Mouse (Mus musculus) heart, postnatal 4 days (tissue): ENCODE measurements at regions not wholly inside any gene's neighbourhood (a gene's known extent, or its start where the extent isn't known, plus 50 kb on each side); places are given as distances from the start of the nearest gene placed in this dataset.

Source experiments
- DNase-seq: peaks from one replicate; pipeline ENCODE4 v3.0.0; 2021

DNA sequence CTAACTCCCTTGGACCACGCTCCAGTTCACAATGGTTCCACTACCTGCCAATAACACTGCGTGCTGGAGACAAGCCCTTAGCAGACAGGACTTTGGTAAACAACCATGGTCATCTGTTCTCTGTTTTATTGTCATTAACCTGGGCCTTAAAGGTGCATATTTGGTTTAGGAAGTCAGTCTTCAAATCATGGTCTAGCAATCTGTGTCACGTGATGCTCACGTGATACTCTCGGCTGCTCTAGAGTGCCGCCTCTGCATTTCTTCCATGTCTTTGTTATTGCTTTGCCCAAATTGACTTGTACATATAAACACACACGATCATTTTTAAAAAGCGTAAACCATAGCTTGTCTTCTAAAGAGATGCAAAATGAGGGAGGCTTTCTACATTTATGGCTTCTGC, 139.8 kb upstream of the 4930535I16Rik start:
- no peak for DNase-seq

DNA sequence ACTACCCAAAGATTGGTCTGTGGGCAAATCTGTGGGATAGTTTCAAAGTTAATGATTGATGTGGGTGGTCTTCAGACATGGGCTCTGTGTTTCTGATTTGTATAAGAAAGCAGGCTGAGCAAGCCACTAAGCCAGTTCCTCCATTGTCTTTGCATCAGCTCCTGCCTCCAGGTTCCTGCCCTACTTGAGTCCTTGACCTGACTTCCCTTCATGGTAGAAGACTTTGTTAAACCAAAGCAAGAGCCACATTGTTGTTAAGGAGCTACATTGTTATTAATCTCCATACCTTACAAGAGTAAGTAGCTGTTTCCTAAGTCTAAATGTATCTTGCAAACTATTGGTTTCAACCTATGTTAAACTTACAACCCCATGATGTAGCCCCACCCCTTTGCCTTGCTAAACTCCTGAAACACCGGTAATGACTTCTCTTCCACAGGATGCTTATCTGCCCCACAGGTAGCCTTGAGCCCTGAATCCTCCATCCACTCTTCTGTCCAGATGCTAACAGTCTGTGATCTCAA, 136.5 kb upstream of the 4930535I16Rik start:
- DNase-seq: no peak

DNA sequence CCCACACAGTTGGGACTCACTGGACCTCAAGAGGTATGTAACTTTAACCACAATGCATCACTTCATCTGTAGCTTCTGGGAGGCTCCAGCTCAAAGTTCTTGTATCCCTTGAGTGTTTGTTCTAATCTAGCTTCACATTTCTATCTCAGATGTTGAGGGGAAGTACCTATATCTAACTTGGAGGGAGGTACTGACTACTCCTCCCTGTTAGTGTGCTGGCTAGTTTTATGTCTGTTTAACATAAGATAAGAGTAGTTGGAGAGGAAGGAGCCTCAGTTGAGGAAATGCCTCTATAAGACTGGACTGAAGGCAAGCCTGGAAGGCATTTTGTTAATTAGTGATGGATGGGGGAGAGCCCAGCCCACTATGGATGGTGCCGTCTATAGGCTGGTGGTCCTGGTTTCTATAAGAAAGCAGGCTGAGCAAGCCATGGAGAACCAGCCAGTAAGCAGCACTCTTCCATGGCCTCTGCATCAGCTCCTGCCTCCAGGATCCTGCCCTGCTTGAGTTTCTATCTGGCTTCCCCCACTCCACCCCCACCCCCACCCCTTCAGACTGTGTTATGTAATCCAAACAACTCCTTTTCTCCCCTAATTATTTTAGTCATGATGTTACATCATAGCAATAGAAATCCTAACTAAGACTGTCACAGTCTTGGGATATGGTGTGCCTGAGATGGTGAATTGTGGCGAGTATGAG, 135.7 kb upstream of the 4930535I16Rik start:
- DNase-seq: no peak

DNA sequence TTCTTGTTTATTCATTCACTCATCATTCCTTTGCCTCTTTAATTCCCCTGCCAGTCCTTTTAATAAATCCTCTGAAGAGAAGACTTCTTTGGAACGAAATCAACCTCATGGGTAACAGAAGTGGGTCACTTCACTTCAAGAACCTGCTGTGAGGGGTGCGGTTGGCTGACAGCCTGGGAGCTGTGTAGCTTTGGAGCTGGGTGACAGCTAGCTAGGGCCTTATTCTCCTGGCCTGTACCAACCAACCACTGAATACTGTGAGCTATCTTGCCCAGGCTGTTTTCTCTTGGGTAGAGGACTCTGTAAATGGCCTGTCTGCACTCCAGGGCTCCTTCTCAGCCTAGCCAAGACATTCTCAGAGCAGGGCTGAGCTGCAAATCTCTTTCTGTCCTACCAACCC, 134.6 kb upstream of the 4930535I16Rik start:
- no peak for DNase-seq

DNA sequence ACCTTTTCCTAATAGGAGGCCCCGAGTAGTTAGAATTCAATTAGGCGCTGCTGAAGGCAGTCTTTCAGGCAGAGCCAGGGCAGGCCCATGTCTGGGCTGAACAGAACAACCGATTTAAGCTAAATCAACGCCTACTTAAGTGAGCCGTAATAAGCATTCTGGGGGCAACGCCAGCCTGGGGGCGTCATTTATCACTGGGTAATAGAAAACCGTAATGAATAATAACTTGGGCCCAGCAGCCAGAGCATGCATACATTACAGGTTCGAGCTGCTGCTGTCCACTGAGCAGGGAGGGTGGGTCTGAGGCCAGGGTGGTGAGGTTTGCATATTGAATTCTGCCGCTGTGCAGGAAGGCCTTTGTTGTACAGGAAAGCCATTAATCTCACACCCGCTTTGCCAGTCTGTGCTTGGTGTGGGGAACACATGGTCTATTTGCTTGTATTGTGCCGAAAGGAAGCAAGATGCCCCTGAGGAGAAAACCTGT, 130.6 kb upstream of the 4930535I16Rik start:
- no peak for DNase-seq

DNA sequence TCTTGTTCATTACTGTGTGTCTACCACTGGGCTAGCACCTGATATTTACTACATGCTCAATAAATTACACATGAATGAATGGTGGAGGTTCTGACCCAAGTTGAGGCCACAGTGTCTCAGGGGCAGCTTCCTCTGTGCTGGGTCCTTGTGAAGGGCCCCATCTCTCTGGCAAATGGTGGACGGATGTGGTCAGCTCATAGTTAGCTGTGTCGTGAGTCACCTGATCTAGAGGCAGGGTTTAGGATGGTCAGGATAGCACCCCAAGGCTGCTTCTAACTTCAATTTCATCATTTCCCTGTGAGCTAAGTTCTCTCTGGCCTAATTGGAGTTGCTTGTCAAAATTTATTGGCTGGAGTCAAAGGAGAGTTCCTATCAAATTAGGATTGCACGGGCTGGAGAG, 130.1 kb upstream of the 4930535I16Rik start:
- no peak for DNase-seq

DNA sequence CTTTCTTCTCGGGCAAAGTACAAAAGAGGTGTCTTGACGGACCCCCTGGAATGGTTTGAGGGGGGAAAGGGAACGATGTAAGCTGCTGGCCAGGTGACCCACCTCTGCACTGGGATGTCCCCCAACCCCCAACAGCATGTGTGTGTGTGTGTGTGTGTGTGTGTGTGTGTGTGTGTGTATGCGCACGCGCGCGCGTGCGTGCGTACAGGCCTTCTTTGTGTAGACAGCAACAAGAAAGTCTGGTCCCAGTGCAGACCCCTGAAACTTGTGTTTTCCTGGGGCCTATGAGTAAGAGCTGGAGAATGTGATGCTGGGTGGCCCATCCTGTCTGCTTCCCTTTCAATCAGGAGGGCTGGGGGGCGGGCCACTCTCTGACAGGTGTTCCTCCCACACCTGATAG, 118.7 kb upstream of the 4930535I16Rik start:
- no peak for DNase-seq

DNA sequence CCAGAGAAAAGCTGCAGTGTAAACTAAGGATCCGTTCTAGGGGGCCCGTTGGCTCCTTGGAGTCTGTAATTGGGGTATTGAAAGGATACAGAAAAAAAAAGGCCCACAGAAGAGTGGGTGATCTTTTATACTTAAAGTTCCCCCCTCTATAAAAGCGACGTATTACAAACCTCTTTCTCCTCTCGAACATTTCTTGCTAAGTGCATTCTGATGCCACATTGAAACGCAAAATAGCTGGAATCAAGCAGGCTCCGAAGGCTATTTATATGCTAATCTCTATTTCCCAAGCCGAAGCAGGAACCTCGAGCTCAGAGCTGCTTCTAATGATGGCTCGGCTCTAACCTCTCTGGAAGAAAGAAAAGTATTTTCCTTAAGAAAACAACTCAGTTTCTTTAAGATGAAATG, 117.8 kb upstream of the 4930535I16Rik start:
- DNase-seq: no peak

DNA sequence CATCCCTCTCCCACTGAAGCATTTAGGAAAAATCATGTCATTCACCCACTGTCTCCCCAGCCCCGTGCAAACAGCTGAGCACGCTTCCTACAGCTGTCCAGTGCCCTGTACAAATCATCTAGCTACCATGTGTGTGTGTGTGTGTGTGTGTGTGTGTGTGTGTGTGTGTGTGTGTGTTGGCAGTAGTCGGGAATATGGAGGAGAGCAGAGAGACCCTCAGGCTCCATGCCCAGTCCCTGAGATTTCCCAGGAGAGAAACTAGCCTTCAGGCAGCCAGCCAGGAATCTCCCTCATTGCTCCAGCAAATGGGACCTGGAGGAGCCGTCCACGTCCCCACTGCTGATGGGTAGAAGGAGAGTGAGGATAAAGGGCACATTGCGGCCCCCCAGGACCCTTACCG, 117.4 kb upstream of the 4930535I16Rik start:
- DNase-seq: peak; percentile 75

DNA sequence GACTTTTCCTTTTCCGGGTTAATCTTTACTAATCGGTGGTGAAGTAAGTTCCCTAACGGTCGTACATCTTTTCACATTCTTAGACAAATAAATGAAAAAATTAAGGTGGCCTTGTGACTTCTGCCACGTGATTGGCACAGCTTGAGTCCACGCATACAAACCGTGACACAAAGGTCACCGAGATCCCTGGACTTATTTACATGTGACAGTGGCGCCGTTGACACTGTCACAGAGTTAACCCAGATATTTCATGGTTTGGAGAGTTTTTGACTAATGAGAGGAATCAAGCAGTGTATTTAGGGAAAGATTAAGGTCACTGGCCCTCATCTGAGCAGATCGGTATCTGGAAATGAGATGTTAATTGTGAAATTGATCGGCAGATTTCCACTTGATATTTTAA, 110.2 kb upstream of the 4930535I16Rik start:
- DNase-seq: no peak

DNA sequence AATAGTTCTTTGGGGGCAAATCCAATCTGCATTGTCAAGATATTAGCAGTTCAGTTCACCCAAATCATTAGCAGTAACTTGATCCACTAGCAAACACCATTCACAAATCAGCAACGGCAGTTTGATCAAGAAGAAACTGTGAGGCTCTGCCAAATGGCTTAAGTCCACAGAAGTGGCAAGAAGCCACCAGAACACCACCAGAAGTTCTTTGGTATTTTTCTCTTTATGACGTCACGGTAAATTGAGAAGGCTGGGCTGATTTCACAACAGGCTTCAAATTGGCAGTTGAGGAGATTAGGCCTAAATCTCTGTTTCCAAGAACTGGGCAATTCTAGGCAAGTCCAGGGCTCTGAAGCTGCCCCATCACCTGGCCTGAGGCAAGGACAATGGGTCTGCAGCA, 98.6 kb upstream of the 4930535I16Rik start:
- DNase-seq: no peak

DNA sequence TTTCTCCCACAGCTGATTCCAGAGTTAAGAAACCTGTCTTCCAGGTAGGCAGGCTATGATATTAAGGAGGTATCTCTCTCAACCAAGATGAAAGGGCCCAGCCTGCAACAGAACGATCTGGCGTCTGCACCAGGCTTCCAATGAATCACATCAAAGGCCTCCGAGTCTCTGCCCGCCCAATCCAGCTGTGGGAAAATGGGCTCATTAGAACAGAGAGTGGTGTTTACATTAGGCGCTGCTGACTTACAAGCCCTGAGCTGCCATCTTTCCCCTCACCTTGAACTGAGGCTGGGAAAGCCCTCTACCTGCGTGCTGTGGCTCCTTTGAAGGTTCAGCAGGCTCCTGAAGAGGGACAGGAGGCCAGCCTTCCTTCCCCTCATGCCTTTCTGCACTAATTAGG, 97.5 kb upstream of the 4930535I16Rik start:
- DNase-seq: no peak

DNA sequence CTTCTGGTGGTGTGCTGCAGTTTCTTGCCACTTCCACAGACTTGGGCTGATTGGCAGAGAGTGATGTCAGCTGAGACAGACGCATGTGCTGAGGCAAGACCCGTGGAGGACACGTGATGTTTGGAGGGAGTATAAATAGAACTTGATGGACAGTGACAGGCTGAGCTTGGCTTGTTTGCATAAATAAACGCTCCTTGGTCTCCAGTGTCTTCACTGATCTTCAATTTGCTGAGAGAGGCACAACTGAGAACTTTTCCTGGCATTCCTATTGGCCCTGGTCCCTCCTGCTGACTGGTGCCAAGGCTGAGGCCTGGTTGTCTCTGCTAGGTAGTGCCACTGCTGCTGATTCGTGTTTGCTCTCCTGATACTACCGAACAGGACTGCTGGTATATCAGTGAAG, 94.6 kb upstream of the 4930535I16Rik start:
- DNase-seq: no peak

DNA sequence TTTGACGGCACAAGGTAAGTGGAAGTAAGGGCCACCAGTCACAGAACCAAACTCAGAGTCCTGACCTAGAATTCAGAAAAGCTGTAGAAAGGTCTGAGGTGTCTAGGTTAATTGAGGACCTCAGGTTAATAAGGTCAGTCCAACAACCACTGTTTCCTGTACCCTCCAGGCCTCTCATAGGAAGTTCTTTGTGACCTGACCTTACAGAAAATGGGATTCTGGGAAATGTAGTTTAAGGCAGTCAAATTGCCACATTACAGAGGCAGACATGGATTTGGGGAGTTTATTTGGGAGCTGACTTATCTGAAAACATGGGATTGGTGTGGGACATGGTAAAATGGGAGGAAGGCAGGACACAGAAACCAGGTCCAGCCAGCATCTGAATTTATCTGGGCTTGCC, 90.9 kb upstream of the 4930535I16Rik start:
- DNase-seq: no peak

DNA sequence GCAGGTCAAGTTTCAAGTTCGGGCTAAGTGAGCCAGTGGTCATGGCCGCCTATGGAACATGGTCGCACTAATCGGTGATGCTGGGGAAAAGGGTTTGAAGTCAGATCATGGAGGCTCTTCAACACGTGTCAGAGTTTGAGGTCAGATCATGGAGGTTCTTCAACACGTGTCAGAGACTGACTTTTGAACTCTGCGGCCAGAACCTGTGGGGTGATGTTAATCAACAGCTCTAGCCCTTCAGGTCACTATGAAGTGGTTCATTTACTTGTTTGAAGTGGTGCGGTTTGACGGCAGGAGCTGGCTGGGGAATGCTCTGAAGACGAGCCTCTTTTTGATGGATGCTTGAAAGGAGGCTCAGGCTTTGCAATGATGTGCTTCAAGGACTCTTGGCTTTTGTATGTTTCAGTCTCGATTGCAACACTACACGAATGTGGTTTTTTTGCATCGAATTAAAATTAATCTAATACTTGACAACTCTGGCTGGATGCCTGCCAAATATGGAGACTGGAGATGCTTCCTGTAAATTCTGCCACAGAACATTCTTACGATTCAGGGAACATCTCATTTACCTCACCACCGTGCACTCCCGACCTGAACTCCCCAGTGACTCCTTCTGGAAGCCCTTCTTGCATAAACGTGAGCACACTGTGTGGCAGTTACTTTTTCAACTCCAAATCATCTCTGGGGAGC, 87.9 kb upstream of the 4930535I16Rik start:
- DNase-seq: no peak

DNA sequence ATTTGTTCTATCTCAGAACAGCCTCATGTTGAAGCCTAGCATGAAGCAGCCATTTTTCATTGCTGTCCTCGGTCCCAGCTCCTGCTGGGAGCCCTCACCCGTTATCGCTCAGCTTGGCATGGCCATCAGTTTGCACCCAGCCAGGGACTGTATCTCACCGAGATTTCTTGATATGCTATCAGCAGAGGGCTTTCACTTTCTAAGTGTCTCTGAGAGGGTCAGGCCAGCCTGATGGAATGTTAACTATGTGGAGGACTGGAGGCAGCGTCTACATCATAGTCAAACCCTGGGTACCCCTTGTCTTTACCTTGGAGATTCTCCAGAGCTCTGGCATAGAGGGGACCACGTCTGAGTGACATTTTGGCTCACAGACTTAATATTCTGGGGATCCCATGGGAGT, 84.9 kb upstream of the 4930535I16Rik start:
- no peak for DNase-seq

DNA sequence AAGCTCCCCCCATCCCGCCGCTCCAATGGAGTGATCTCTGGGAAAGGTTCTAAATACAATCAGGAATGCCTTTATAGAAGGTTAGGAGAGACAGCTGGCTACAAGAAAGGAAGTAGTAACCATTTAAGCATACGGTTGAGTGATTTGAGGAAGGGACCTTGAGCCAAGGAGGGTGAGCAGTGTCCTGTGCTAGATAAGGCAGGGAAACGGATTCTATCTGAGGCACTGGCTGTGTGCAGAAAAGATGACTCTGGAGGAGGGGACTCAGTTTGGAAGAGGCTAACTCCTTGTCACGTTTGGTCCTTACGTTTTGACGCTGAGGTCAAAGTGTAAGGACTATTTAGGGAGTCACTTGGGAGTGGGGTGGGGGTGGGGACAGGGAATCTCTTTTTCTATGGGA, 84.3 kb upstream of the 4930535I16Rik start:
- DNase-seq: no peak

DNA sequence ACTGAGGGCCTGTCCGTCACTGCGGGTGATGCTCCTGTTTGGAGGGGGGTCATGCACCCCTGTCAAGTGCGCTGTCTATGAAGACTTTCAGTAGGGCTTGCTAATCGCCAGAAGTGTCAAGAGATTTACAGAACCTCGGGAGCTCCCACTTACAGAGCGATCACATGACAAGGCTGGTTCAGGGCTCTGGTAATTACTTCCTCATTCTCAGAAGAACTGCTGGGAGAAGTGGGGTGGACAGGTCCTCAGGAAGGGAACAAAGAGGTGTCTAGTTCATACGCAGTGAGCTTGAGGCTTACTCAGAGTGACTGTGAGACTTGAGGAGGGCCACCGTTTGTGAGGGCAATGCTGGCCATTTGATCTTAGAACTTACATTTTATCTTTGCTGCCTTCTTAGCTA, 78.0 kb upstream of the 4930535I16Rik start:
- no peak for DNase-seq

DNA sequence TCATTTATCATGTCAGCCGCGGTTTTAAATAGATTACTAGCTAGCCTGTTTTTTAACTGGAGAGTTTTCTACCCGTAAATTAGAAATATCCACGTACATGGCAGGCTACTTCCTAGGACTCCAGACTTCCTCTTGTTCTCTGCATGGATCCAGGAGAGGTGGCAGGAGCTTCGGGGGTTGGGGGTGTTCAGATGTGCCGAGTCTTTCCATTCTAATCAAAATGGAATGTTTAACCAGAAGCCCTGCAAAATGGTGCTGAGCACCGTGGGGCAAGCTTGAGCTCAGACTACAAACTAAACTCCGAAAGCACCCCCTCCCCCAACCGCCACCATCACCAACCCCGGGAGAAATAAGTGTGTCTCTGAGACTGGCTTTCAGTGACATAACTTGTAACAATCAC, 73.4 kb upstream of the 4930535I16Rik start:
- no peak for DNase-seq

DNA sequence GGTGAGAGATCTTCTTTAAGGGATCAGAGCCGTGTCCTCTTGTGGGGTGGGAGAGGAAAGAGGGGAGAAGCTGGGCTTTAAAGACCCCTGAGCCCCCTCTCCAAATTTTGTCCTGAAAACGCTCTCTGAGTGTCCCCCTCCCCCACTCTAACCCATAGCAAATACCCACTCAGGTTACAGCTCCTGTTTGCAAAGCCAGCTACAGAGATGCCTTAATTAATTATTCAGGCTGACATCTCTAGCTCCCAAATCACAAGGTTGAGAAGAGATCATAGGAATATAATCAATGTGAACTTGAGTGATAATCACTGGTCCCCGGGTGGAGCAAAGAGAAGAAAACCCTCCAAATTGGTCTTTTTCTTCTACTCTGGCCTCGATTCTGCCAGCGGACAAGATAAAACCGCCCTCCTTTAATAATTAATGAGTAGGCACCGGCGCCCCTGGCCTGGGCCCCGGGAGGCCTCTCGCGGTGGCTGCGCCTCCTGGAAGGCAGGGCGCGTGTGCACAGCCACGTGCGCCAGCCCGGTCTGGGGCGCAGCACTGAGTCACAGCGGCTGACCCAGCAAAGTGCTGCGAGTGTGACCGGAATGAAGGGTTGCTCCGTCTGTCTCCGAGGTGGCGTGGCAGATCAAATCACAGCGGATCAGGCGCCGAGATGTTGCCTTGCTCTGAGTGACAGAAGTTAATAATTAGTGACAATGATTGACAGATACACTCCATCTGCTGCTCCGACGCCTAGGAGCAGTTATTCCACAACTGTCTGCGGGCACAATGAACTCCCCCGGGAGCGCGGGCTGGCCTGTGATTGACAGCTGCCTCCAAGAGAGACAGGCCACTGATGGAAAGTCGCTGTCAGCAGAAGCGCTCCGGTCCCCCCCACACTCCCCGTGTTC, 72.7 kb upstream of the 4930535I16Rik start:
- DNase-seq: peak; percentile 12
